Mouse (Mus musculus) cerebellum, adult 11 months (tissue): ENCODE results near the gene Nip7.
"Not testable (repeated sequence)": the region's sequence is repeated elsewhere in the genome, so short reads cannot be mapped to it uniquely, and the experiment has no call there.

Experiments used
- DNase-seq: peaks from one replicate; pipeline ENCODE4 v3.0.0; 2022

Gene Nip7

DNA sequence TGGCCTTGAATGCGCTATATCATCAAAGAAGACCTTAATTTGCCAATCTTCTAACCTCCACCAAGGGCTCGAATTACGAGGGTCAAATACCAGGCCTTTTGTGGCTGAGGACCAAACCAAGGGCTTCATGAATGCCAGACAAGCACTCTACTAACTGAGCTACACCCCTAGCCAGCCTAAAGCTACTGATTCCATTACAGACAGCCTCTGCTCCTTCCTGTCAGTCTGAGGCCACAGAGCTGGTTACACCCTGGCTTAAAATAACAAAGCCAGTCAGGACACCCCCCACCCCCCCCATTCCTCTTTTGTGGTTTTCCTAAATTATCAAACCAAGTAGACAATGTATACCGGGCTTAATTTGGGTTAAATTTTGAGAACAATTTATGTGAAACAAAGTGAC lies 17.0 kb downstream of the Nip7 start:
- no peak for DNase-seq

DNA sequence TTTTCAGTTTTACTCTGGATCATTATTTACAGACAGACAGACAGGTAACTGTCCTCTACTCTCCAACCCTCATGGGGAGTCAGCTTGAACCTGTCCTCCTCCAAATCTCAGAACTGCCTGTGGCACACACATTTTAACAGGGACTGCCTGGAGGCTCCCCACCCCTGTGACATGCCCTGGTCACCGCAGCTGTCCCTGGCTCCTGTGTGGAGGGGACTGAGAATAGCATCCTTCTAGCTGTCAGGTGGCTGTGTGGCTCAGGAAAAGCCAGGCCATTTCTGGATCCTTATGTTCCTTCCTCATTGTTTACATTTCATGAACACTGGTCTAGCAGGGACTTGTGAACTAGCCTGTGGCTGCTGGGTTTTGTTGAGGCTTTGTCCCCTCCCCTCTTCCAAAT lies 17.5 kb downstream of the Nip7 start:
- no peak for DNase-seq

DNA sequence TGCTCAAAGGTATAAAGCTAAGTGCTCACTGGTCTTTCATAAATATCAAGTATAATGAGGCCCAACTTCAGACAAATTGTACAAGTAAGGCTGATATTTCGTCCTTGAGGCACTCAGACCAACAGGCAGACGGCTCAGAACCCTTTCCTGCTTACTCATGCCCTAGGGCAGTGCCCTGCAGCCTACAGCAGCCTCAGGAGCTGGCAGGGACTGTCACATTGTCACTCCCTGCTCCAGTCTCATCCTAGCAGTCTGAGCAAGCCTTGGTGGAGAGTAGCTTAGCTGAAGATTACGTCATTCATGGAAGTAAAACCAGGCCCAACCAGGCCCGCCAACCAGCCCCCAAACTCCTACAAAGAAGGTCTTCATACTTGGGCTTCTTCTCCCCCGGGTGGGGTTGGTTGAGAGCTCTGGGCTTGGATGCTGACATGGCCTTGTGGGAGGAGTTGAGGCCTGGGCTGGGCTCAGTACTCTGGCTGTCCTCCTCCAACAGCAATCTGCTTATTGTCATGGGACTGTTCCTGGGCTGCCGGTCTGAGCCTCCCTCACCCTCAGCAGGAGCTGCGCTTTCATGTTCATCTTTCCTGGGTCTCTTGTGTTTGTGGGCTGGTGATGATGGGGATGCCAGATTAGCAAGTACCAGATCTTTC lies 19.7 kb downstream of the Nip7 start:
- DNase-seq = no peak

DNA sequence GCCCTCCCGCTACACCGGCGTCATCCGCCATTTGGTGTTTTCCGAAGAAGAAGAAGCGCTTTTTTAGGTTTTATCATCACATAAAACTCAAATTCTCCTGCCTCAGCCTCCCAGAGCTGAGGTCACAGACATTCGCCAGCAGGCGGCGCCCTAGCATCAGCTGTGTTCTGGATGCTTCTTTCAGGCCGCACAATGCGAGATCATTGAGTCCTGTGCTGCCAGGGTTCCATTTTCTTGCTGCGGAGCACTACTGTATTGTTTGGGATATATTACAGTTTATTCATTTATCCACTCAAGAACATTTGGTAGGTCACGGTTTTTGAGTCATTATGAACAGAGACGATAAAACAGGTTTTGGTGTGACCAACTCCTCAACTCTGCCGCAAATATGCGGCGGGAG lies 28.7 kb downstream of the Nip7 start:
- DNase-seq = no peak

DNA sequence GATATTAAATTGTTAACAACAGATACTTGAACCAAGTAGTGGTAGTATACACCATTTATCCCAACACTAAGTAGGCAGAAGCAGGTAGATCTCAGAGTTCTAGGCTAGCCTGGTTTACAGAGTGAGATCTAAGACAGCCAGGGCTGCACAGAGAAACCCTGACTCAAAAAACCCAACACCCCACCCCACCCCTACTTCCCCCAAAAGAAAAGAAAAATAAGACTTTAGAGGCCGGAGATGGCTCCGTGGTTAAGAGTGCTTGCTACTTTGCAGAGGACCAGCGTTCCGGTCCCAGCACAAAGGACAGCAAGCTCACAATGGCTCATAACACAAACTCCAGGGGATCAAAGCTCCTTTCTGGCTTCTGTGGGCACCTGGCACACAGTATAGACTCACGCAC lies 29.3 kb downstream of the Nip7 start:
- no peak for DNase-seq

DNA sequence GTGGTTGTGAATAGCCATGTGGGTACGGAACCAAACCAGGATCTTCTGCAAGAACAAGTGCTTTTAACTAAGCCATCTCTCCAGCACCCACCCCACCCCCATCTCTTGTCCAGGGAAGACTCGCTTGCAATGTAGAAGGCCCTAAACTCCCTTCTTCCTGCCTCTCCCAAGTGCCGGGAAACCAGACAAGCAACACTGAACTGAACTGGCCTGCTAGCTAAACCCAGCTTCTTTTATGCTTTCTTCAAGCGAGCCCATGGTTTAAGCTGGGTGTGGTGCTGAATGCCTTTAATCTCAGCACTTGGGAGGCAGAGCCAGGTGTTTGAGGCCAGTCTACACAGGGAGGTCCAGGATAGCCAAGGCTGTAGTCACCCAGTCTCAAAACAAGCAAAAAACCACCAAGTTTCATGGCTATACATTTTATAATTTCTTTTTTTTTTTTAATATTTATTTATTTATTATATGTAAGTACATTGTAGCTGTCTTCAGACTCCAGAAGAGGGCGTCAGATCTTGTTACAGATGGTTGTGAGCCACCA lies 31.9 kb downstream of the Nip7 start:
- no peak for DNase-seq

DNA sequence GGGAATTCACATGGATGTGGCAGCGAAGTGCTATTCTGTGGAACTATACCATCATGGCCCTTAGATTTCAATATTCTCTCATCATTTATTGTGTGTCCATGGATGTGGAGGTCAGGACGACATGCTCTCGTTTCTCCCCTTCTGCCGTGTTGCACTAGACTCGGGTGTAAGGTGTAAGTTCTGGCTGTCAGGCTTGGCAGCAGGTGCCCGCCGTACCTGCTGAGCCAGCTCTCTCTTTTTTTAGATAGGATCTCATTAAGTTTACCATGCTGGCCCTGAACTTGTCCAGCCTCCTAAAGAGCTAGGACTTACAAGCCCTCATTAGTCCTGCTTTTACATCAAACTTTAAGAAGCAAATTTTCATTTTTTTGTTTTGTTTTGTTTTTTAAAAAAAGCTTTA lies 33.9 kb downstream of the Nip7 start:
- no peak for DNase-seq

DNA sequence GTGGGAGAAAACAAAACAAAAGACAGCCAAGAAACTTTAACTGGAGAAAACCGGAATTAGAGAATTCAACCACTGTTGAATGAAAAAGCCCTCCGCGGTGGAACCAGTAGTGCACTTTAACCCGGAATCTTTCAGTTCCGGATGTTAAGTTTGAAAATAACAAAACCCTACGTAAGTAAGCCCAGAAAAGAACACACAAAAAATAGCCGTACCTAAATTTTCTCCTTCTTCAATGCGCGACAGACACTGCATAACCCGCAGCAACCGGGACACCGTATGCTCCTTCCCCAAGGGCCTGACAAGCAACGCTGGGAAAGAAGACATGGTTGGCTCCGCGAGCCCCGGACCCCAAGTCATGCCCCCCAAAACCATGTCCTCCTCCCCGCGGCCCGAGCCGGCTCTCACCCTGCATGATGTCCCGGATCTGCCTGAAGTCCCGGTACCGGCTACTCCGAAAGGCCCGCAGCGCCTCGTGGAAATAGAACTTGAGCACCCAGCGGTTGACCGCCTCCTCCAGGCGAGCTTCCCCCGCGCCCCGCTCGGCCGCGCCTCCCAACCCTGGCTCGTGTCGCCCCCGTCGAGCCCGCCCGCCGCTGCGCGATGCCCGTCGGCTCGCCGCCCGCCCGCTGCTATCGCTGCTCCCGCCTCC lies 39.2 kb downstream of the Nip7 start:
- no peak for DNase-seq

DNA sequence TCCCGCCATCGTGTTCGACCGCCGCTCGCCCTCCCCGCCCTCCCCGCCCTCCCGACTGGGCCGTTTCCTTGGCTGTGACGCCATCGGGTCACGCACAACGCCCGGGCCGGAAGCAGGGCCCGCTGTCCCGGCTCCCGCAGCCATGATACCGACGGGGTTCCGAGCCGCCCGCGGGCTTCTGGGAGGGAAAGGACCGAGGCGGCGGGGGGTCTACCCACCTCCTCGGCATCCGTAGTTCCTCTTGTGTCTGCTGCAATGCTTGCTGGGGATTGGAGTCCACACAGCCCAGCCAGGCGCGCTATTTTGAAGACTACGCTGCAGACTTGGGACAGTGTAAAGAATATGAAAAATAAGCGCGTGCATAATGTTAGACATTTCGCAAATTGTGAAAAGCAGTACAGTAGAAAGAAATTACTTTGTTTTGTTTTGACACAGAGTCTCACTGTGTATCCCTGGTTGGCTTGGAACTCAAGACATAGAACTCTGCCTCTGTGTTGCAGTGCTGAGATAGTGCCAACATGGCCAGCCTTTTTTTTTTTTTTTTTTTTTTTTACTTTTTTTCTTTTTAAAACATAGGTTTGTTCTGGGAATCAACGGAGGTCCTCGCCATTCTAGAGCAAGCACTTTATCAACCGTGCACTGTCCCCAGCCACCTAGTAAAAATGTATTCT lies 39.8 kb downstream of the Nip7 start, which contains the start of gene Terf2:
Gene Terf2, minus strand, starts transcription at position 182 of the 671 bp plus-strand sequence.
- peak; percentile 96 for DNase-seq

DNA sequence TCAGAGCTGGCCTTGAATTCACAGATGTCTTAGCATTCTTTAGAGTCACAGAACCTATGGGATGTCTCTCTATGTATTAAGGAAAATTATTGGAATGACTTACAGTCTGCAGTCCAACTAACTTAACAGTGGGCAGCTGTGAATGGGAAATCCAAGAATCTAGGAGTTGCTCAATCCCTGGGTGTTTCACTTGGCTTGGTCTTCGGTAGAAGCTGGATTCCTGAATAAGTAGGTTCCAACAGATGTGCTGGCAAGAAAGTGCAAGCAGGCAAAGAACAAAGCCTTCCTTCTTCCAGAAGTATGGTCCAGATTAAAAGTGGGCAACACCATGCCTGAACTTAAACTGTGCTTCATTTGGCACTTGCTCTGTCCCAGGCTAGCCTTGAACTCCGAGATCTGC lies 44.0 kb downstream of the Nip7 start:
- no peak for DNase-seq

DNA sequence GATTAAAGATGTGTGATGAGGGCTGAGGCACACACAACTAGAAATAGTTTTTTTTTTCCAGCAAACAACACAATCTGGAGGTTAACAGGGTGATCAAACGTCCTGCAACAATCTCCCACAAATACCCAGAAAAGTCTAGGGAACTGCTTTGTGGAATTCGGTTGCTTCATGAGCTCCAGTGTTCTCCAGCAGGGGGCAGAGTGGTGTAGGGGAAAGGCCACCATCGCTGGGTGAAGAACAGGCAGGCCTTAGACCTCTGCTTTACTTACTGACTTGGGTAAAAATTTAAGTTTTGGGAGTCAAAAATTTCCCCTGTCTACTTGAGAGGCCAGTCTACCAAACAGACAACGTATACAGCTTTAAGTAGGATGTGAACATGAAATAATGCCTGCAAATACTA lies 47.9 kb downstream of the Nip7 start:
- peak; percentile 54 for DNase-seq

DNA sequence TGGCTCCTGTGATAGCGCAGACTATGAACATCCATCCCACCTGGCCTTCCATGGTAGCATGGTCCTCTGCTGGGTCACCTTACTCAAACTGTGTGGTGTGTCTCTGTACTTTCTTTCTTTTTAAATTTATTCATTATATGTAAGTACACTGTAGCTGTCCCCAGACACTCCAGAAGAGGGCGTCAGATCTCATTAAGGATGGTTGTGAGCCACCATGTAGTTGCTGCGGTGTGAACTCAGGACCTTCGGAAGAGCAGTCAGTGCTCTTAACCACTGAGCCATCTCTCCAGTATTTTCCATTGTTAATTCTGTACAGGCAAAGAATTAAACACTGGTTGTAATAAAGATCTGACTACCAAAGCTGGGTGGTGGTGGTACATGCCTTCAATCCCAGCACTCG lies 51.4 kb downstream of the Nip7 start:
- DNase-seq = not testable (repeated sequence)

DNA sequence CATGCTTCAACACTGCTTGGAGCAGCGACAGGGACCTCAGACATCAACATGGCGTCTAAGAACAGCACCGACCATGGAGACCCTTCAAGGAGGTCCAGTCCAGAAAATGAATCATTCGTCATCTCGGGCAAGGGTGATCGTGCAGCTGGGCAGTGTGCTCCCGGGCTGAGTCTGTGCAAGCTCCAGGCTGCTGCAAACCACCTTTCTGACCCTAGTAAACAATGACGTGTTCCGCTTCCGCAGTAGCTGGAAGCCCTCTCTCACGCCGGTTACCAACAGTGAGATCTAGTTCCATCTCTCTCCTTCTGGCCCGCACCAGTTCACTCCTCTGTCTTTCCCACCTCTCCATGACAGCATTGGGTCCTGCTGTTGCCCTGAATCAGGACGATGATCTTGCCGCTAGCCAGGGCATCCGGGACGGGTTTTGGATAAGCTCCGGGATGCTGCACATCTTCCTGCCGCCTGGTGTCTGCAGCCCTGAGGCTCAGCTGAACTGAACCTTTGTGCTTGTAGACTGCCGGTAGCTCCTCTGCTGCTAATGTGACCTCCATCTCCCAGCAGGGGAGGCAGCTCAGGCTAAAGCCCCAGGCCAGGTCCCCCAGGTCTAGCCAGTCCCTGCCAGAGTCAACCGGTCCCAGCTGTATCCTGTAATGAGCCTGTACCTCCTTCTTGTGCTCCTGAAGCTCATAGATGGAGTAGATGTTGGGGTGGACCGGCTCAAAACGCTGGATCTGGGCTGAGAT lies 52.5 kb downstream of the Nip7 start:
- DNase-seq = no peak

DNA sequence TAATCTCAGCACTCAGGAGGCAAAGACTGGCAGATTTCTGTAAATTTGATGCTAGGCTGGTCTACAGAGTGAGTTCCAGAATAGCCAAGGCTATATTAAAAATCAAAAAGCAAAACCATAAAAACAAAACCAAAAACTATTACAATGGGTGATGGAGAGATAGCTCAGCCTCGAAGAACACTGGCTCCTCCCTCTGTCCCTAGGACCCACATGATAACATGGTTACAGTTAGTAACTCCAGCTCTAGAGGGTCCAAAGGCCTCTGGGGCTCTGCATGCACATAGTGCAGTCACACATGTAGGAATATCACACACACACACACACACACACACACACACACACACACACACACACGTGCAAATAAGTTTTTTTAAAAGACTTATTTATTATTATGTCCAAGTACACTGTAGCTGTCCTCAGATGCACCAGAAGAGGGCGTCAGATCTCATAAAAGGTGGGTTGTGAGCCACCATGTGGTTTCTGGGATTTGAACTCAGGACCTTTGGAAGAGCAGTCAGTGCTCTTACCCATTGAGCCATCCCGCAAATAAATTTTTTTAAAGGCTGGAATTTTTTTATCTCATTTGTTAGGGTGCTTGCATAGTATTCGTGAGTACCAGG lies 53.2 kb downstream of the Nip7 start:
- DNase-seq = no peak
